Mouse (Mus musculus): ENCODE measurements around the gene Cyb5r1.

Cyb5r1 gene

GRCm38 (mm10) chr1:134405509-134406413 lies at the start of gene Cyb5r1:
Gene Cyb5r1 (plus strand): TSS chr1:134405559.
- DNase-seq = peak; percentile 84

- peak; percentile 10 for DNase-seq
Measured at GRCm38 (mm10) chr1:134357461-134357860, 47.9 kb upstream of the Cyb5r1 start.

- no peak for DNase-seq
Measured at GRCm38 (mm10) chr1:134360656-134361055, 44.7 kb upstream of the Cyb5r1 start.

DNA sequence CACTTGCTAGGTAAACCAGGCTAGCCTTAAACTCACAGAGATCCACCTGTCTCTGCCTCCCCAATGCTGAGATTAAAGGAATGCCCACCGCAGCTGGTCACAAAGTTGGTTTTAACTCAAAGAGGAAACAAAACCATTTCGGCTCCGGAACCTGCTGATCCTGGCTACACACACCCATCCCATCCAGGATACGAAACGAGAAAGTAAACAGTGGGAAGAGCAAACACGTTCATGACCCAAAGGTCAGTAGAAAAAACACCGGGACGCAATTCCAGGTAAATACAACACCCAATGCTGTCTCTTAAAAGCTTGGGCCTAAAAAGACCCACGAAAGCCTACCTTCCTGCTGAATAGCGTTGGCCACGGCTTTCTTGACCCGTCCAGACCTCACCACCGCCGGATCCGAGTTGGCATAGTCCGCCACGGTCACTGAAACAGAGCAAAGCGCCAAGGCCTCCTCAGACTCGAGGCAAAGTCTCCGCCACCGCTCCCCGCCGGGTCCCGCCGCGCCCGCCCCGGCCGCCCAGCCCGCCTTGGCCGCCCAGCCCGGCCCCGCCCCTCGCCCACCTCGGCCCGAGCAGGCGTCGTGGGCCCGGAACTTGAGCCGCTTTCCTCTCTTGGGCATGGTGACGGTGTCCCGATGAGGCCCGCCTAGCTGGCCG lies 44.0 kb upstream of the Cyb5r1 start:
- no peak for DNase-seq

DNA sequence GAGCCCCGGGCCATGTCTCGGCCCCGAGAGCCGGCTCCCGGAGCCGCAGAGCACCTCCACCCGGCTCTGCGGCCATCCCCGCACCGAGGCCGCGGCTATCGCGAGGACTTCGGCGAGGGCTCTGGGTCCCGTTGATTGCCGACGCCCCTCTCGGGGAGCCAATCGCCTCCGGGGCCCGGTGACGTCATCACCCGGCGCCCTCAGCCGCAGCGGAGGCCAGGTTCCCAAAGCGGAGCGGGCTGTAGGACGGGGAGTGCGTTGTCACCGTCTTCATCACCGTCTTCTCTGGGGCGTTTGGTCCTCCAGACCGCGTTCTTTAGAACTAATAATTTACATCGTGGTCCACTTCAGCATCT lies 43.5 kb upstream of the Cyb5r1 start, which contains the start of gene Tmem183a:
TSS of gene Tmem183a (minus strand) at position 123 of the 356 bp plus-strand sequence.
- DNase-seq = peak; percentile 94

GRCm38 (mm10) chr1:134363194-134363593 lies 42.2 kb upstream of the Cyb5r1 start:
- no peak for DNase-seq

GRCm38 (mm10) chr1:134365491-134365890 lies 39.9 kb upstream of the Cyb5r1 start:
- DNase-seq = no peak

- DNase-seq = peak; percentile 51
Measured at GRCm38 (mm10) chr1:134368777-134369337, 36.5 kb upstream of the Cyb5r1 start.

- no peak for DNase-seq
Measured at GRCm38 (mm10) chr1:134374124-134374523, 31.2 kb upstream of the Cyb5r1 start.

- no peak for DNase-seq
Measured at GRCm38 (mm10) chr1:134381051-134381450, 24.3 kb upstream of the Cyb5r1 start.

DNA sequence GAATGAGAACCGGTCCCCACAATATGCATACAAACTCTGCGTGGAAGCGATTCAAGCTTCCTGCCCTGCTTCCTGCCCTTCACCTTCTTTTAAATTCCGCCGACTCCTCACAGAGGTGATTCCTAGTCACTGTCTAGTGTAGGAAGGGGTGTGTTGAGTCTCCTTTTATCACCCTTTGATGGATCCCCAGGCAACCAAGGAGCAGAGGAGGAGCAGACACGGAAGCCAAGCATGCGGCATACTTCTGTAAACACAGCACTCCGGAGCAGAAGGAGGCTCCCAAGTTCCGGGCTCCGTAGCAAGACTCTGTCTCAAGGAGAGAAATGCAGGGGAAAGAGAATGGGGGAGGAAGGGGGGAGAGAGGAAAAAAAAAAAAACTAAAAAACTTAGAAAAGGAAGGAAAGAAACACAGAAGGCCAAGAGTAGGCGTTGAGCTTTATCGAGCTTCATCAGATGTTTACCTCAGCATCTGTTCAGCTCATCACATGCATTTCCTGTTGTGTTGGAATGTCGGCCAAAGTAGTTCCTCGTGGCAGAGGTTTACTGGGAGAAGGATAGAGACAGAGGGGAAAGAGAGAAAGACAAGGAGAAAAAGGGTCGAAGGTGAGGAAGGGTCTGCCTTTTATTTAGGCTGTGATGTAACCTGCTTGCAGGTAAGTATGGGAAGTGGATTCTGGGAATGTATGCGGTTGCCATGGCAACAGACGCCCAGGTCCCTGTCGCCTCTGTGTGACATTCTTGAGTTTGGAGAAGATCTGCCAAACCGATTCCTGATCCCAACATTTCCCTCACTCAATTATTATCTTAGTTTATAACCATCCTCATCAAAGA lies 23.3 kb upstream of the Cyb5r1 start:
- no peak for DNase-seq

DNA sequence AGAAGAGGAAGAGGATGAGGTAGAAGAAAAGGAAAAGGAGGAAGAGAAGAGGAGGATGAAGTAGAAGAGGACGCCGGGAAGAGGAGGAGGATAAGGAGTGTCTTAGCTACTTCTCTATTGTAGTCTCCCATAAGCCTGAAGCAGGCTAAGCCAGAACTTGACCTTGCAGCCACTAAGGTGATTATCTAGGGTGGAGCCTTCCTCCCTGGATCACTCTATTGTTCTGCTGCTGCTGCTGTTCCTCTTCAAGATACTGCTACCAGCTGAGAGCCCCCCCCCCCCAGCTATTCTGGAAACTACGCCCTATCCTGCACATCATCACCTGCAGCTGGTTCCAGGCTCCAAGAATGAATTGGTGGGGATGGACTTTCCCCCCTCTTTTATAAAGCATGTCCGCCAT lies 20.8 kb upstream of the Cyb5r1 start:
- no peak for DNase-seq

GRCm38 (mm10) chr1:134385176-134385575 lies 20.2 kb upstream of the Cyb5r1 start:
- DNase-seq = no peak

- DNase-seq = no peak
Measured at GRCm38 (mm10) chr1:134385666-134386065, 19.7 kb upstream of the Cyb5r1 start, which contains the start of gene 4933406M09Rik. Gene 4933406M09Rik (plus strand): TSS chr1:134385940.

- no peak for DNase-seq
Measured at GRCm38 (mm10) chr1:134393827-134394226, 11.5 kb upstream of the Cyb5r1 start.

- no peak for DNase-seq
Measured at GRCm38 (mm10) chr1:134398210-134398609, 7.1 kb upstream of the Cyb5r1 start.

- no peak for DNase-seq
Measured at GRCm38 (mm10) chr1:134399735-134400134, 5.6 kb upstream of the Cyb5r1 start.

DNA sequence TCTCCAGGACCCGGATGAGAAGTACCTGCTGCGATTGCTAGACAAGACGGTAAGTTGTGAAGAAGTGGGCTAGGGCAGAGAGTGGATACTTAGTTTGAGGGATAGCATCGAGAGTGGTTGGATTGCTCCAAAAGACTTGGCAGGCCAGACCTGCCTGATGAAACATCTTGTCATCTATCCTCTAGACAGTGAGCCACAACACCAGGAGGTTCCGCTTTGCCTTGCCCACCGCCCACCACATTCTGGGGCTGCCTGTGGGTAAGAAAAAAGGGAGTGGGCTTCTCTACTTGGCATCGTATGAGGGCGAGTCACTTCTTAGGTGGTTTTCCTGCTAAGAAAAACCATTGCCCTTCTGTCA lies 1.0 kb downstream of the Cyb5r1 start:
- no peak for DNase-seq

DNA sequence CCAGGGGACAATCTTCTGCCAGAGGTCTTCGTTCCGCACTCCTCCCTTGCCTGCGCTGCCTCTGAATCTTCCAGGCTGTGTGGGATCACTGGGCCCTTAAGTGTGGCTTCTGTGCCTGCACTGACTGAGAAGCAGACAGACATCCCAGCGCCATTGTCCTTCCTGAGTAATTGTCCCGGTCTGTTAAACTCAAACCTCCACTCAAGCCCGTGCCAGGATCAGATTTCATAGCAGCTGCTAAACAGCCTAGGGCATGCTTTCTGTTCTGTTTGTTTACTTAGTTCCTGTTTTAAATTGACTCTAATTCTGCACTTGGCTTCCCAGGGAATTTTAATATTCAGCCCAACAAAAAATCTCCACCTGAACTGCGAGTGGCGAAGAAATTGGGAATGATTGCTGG lies 2.7 kb downstream of the Cyb5r1 start:
- peak; percentile 55 for DNase-seq

- DNase-seq = no peak
Measured at GRCm38 (mm10) chr1:134411706-134412629, 6.6 kb downstream of the Cyb5r1 start.

DNA sequence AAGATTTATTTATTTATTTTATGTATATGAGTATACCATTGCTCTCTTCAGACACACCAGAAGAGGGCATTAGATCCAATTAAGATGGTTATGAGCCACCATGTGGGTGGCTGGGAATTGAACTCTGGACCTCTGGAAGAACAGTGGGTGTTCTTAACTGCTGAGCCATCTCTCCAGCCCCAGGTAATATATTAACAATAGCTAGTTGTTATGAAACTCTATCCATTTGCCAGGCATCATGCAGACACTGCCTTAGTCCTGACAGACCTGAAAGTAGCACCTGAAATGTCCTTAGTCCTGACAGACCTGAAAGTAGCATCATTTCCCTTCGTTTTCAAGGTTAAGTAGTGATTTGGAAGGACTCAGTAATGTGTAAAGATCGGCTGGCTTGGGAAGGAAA lies 8.7 kb downstream of the Cyb5r1 start:
- DNase-seq = no peak
